Mouse (Mus musculus): ENCODE measurements around the gene Fam206a.
A peak's percentile ranks its signal among the peaks of the same experiment; 100 is the strongest.

Gene Fam206a

DNA sequence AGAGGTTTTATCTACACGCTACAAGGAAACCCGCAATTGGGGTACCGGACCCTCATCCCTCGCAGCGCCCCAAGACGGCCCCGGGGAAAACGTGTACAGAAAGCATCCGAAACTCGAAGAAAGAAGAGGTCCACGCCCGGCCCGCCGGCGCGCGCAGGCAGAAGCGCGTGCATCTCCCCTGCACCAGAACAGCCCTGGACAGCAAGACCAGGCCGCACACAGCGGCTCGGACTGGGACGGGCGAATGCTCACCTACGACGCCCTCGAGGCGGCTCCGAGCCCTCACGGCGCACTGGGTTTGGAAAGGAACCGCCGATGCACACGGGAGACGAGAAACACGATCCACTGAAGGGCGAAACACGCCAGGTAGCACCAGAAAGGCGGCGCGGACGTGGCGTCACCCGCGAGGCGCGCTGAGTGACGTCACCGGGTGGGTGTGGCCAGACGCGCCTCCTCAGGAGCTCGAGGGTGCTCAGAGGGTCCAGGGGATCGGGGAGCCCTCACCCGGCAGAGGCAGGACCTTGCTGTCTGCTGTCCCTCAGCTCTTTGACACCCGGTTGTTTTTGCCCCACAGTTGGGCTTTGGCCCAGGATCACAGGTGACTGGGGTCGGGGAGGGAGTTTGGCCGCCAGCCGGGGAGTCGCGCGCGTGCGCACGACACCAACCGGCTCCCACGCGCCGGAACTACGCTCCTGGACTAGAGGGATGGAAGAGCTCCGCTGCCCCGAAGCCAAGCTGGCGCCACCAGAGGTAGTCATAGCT is at the start of gene Fam206a, which contains the start of gene Elp1:
Gene Fam206a, plus strand, starts transcription at position 439 of the 762 bp plus-strand sequence.
Gene Elp1, minus strand, starts transcription at position 425 of the 762 bp plus-strand sequence.
- peak; percentile 98 for DNase-seq (ENCODE audit: low read depth)

DNA sequence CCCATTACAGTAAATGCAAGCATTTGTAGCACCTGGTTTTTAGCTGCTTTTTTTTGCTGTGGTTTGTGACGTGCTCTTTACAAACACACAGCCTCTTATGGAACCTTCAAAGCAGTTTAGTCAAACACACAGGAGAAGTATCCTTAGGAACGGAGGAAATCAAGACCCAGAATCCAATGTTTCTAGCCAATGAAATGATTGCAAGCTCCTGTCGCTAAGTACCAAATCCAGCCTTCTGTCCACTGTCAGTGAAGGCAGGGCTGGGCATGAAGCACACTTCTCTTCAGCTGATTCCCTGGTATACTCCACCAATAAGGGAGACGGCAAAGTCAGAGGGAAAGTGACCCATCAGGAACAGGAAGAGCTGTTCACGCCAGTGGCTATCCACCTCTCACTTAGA is 46.1 kb upstream of the Fam206a start:
- no peak for DNase-seq (ENCODE audit: low read depth)

DNA sequence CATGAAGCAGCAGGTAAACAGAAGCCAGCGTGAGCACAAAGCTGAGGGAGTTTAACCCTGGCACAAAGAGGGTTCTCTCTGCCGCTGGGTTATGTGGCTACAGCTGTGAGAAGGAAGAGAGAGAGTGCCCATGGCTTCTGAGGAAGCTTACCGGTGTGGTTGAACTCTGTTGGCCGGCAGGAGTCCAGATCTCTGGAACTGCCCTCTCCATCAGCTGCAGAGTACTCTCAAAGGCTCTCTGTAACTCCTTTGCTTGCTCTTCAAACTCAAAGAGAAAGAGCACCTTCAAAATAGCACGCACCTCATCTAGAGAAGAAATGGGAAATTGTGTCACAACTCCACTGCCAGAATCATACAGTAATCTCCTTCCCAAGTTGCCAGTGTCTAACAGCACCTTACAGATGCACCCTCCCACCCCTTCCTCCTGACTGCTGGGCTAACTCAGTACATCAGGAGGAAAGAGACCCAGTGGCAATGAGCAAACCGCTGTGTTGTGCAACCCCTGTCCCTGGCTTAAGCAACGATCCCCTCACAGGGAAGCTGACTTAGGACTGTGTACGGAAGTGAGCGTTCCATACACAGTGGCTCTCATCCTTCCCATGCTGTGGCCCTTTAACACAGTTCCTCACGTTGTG is 45.1 kb upstream of the Fam206a start:
- no peak for DNase-seq (ENCODE audit: low read depth)

DNA sequence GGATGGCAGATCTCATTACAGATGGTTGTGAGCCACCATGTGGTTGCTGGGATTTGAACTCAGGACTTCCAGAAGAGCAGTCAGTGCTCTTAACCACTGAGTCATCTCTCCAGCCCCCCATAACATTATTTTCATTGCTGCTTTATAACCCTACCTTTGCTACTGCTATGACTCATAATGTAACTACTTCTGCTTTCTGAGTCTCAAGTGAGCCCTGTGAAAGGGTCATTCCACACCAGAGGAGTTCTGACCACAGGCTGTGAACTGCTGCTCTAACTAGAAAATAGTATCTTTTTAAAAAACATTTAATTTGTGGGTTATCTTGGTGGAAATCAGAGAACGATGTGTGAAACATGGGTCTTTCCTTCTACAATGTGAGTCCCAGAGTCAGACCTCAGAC is 44.5 kb upstream of the Fam206a start:
- no peak for DNase-seq (ENCODE audit: low read depth)

DNA sequence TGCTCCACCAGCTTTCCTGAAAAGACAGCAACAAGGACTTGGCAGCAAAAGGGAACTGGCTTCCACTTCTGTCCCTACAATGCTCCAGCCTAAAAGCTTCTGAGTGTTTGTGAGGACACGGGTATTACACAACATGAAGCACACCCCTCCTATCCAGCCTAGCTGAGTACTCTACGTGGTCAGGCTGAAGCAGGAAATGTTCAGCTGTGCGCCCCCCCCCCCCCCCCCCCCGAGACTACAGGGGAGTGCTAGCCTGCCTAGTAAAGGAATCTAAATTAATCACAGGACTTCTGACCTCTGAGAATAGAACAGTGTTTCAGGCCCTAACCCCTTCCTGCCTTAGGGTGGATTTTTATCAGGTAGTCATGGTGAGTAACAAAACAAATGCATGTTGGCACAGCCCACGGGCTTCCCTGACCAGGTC is 34.3 kb upstream of the Fam206a start:
- DNase-seq (ENCODE audit: low read depth) = no peak

DNA sequence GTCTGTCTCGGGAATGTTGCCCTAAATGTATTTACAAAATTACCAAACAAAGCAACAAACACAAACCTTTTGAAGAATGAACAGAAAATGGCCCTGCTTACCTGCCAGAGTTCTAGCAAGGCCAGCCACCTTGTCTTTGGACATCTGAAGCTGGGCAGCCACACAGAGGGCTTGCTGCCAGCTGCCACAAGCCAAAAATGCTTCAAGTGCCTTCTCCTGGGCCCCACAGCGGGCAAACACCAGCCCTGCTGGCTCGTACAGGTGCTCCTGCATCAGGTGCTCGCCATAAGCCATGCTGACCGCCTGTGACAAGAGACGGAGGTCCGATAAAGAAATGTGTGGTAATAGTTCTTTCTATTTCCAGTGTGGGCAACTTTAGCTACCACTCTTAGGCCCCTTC is 33.2 kb upstream of the Fam206a start:
- no peak for DNase-seq (ENCODE audit: low read depth)

DNA sequence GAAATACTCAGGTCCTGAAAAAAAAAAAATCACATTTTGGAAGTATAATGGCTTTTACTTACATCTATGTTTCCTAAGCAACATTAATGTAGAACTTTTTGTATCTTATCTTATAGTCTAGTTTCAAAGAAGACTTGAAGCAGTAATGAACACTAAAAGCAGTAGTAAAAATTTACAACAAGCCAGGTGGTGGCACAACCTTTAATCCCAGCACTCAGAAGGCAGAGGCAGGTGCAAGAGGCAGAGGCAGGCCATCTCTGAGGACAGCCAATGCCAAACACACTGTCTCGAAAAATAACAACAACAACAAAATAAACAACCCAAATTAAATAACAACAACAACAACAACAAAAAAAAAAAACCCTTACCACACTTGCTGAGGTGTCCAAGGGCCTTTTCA is 31.1 kb upstream of the Fam206a start:
- no peak for DNase-seq (ENCODE audit: low read depth)

DNA sequence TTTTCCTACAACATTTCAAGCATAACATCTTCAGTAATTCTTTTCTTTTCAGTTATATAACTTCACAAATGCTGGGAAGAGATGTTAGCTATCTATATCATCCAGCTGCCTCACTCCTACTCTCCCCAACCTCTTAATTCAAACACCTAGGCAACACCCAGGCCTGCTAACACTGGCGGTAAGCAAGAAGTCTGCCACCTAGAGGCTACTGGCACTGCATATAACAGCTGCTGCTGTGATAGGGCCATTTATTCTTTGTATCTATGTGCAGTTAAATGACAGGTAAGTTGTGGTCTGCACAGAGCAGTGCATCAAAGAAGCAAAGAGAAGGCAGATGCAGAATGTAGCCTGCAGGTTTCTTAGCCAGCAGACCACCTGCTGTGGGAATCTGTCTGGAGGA is 10.8 kb upstream of the Fam206a start:
- DNase-seq (ENCODE audit: low read depth) = peak; percentile 35

DNA sequence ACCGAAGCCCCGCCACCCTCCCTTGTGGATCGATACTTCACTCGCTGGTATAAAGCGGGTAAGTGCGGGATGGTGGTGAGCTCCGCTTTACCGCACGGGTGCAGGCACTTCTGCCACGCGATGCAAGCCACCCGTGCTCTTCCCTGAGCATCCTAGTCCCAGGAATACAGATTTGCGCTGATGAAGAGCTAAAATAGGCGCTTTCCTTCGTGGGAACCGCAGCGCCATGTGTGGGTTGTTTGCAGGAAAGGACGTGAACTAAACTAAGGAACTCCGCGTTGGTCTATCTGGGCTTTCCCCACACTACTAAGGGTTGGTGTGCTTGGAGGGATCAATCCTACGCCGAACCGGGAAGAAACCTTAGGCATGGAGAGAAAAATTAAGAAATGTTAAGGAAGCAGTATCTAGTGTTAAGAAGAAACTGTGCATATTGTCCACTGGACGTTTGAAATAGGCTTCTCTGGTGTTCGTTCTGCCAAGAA is 565 bp downstream of the Fam206a start:
- no peak for DNase-seq (ENCODE audit: low read depth)

DNA sequence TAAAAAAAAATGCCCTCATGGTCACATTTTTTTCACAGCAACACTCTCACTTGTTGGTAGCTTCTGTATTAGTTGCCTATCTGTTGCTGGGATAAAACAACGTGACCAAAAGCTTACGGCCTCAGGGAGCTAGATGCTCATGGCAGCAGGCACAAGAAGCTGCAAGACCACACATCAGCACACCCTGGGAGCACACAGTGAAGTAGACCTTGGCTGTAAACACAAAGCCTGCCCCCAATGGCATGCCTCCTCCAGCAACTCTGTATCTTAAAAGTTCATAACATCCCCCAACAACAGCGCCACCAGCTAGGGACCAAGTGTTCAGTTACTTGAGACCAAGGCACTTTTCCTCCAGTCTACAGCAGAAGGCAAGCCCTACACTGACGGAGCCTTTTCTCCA is 6.9 kb downstream of the Fam206a start:
- DNase-seq (ENCODE audit: low read depth) = no peak

DNA sequence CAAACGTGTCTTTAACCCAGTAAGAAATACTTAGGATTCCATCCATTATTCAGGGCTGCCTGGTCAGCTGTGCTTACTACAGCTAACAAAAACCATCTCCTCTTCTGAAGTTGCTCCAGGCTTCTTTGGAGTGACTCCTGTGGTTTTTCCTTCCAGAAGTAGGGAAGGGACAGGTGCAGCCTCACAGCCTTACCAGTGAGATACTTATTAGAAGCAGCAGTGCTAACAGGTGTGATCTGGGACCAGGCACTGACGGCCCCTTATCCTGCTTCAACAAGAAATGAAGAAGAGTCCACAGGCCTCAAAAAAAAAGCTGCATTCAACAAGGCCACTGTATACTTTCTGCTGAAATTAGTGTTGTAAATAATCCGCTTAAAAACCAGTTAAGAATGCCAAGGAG is 9.5 kb downstream of the Fam206a start:
- DNase-seq (ENCODE audit: low read depth) = no peak

DNA sequence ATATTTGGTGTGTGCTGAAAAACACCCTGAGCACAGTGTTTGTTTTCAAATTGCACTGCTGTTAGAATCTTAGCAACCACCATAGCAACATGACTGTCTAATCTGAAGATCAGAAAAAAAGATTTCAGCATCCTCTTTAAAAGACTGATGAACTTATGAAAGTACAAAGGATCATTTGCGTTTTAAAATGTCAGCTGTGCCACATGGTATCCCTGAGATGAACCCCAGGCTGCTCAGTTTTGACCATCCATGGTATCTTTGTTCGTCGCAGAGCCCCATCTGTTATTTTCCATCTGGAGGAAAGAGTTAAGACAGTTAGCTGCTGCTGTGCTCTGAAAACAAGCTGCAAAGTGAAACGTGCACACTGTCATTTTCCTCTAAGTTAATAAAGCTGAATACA is 10.0 kb downstream of the Fam206a start:
- no peak for DNase-seq (ENCODE audit: low read depth)

DNA sequence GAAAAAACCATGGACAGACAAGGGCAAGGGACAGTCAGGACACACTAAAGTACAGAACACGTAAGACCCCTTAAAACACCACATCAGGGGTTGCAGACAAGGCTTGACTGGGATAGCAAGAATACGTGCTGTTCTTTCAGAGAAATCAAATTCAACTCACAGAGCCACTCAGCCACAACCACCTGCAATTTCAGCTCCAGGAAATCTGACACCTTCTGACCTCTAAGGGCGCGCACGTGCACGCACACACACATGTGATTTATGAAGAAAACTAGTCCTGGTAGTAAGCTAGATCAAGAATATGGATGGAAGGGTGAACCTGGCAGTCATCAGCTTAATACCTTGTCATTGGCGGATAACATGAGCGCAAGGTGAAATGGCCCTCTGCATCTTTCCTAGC is 13.0 kb downstream of the Fam206a start:
- no peak for DNase-seq (ENCODE audit: low read depth)

DNA sequence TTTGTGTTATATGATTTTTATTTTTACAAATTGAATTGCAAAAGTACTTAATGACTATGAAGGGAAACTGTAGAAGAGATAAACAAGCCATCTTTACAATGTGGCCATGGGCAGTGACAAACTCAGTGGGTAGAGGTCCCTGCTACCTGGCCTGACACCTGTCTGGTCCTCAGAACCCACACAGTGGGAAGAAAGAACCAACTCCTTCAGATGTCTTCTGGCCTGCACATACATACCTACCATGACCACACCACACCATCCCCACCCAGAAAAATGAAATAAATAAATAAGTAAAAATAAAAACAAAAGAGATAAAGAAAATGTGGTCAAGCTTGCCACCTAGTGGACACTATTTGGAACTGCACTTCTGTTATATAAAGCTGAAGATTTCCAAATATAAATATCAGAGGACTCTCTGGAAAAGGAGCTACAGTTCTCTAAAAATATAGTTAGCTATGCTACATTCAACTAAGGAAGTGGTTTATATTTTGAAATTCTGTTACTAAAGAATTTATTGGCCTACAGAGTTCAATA is 17.9 kb downstream of the Fam206a start:
- DNase-seq (ENCODE audit: low read depth) = peak; percentile 77

DNA sequence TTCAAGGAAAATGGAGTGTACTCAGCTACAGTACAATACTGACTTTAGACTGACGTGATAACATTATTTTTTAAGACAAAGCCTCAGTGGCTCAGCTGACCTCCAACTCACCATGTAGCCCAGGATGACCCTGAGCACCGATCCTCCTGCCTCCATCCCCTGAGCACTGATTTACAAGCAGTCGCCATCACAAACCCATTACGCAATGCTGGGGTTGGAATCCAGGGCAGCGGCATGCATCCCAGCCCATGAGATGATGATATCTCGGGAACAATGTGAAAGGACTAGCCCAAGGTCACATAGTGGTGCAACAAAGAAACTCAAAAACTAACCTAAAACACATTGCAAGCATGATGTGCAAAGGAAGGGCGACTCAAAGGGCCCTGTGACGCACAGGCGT is 22.1 kb downstream of the Fam206a start:
- DNase-seq (ENCODE audit: low read depth) = peak; percentile 42

DNA sequence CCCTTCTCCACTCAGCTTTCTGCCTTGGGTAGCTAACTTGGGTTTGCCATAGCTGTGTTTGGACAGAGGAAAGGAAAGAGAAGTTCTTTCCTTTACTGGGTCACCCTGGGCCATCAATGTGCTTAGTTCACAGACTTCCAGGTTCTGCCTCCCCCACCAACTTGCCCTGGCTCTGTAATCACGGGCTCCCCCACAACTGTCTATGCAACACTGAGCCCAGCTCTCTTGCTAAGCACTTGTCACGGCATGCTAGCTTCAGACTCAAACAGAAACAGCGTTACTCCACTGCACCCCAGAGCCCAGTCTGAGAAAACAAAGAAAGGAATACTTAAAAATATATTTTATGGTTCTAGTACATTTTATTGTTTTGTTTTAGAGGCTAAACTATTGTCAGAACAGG is 26.8 kb downstream of the Fam206a start:
- DNase-seq (ENCODE audit: low read depth) = peak; percentile 20

DNA sequence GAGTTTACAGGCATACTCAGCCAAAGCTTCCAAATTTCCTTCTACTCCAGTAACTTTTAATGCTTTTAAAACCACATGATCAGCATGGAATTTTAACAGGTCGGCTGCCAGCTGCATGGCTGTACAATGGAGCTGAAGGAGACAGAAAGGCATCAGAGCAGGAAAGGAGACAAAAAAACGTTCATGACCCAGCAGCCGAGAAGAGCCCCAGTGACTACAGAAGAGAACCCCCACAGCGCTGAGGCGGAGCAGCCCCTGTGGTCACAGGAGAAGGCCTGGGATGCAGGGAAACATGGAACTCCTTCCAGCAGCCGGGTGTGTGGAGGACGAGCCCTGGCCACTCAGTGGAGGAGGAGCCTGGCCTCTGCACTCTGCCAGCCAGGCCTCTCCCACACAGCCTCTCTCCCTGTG is 27.4 kb downstream of the Fam206a start:
- DNase-seq (ENCODE audit: low read depth) = peak; percentile 85

DNA sequence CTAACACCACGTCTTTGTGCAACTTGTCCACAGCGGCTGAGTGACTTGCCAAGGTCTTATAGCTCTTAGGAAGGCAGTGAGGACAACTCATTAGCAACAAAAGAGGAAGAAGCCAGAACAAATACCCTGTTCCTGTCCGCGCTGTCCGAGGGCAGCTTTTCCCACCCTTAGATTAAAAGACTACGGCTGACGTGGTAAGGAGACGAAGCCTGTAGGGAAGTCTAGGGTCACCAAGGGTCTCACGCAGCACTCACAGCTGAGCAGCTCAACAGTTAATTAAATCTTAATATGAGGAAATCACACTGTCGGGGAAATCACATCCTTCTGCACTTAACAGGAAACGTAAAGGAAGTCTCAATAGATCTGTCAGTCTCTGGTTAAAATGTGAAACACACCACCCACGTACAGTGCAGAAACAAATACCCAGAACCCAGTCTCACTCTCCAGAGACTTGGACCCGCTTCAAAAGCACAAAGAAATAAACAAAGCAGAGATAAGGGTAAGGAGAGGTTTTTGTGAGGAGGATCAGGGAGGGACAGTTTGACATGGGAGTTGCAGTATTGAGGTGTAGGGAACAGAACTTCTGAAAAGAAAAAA is 29.0 kb downstream of the Fam206a start:
- no peak for DNase-seq (ENCODE audit: low read depth)

DNA sequence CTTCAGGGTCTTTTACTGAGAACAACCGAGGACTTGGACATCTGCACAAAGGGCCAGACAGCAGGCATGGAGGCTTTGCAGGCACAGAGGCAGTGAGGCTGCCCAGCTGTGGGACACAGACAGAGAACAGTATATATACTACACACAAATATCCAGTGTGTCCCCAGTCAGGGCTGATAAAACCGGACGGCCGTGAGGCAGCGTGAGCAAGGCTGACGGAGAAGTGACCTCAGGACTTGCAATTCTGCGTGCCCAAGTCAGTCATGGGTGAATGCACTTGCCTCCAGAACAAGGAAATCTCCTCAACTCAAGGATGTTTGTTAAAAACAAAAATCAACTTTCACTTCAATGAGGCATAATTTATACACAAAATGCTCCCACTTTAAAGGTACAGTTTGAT is 29.9 kb downstream of the Fam206a start:
- no peak for DNase-seq (ENCODE audit: low read depth)

DNA sequence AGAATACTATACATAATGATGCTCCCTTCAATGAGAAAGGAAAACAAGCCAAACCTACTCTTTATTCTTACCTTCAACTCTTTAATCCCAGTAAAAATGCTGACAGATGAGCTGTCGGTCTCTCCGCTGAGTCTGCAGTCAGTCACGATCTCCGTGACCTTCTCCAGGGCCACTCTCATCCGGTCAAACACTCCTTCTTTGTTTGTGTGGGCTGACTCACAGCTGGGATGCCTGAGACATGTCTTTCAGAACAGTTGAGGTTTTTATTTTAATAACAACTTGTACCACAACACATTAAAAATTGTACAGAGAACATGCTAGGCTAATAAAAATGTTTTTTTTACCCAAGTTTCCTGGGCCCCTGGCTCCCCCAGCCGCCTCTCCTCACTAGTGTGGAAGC is 35.5 kb downstream of the Fam206a start:
- DNase-seq (ENCODE audit: low read depth) = peak; percentile 62

DNA sequence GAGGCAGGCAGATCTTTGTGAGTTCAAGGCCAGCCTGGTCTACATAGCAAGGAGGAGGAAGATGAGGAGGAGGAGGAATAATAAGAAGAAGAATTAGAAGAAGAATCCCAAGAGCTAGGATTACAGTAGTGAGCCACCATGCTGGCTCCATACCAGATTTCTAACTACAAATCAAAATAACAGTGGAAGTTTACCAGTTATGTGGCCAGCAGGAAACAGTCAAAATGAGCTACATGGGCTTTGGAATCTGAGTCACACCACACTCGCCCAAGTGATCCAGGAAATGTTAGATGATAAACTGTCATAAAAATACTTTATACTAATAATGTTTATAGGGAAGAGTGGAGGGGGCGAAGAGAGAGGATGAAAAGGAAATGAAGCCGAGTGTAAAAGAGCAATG is 38.2 kb downstream of the Fam206a start:
- DNase-seq (ENCODE audit: low read depth) = peak; percentile 66

DNA sequence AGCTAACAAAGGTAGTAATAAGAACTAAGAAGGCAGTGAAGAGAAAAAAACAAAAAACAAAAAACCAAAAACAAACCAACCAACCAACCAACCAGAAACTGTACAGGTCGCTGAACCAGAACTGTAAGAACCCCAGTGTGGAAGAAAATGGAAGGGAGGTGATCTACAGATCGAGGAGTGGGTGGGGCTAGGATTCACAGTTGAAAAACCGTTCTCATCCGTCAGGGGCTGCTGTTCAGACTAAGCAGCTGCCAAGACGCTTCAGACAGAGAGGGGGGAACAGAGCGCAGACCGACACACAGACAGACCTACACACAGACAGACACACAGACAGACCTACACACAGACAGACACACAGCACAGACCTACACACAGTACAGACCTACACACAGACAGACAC is 40.4 kb downstream of the Fam206a start:
- DNase-seq (ENCODE audit: low read depth) = no peak

DNA sequence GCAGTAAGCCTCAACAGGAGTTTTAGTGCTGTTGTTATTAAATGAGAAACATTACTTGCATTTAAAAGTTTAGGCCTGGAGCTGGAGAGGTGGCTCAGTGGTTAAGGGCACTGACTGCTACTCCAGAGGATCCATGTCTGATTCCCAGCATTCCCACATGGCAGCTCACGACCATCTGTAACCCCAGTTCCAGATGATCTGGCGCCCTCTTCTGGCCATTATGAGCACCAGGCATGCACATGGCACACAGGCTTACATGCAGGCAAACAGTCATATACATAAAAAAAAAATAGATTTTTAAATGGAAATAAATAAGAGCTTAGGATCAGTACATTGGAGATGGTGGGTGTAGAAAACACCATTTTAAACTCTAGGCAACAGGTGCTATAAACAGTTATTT is 41.8 kb downstream of the Fam206a start:
- DNase-seq (ENCODE audit: low read depth) = no peak
